Mouse (Mus musculus) G1E-ER4 (cell line): Measurements from ENCODE around the gene Hoxc12. TPM values are rescaled to one million over a fixed set of nuclear protein-coding genes. Genes with fewer than 3 reads are reported as not detected.

Experiments
- GATA1 ChIP-seq: IDR thresholded peaks from one replicate; pipeline ENCODE4 v1.8.0; 2012; ENCODE audit warnings: low read length, inconsistent platforms
- polyA plus RNA-seq: library from polyadenylated mRNA; stranded (reverse); fragments of >175 nt; gene quantifications from 2 replicates; pipeline ENCODE4 v1.2.3, GENCODE M21; 2012

Gene Hoxc12
- polyA plus RNA-seq: not detected in 2 replicates

- TF ChIP-seq GATA1: no peak
Observed at GRCm38 (mm10) chr15:102936279-102936972, at the start of gene Hoxc12. Gene Hoxc12, plus strand, starts transcription at chr15:102936757.

GRCm38 (mm10) chr15:102895115-102895514, 41.4 kb upstream of the Hoxc12 start:
- no peak for TF ChIP-seq GATA1

- no peak for TF ChIP-seq GATA1
Observed at GRCm38 (mm10) chr15:102904946-102905345, 31.6 kb upstream of the Hoxc12 start.

- no peak for TF ChIP-seq GATA1
Observed at GRCm38 (mm10) chr15:102909536-102909935, 27.0 kb upstream of the Hoxc12 start.

DNA sequence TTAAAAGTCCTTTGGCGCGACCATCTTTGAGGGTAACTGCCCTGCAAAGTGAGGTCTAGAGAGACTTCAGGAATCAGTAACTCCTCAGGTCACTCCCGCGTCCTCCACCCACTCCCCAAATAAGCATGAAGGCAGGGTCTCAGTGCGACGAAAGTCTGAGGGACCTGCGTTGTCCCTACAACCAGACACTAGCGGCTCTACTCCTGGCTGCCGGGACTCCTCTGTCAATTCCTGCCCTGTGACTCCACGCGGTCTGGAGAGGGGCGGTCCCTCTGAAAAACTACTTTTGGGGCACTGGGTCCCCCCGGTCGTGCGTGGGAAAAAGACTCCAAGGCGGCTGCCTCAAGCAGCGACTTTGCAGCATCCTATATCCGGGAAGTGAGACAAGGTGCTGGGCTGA, 26.5 kb upstream of the Hoxc12 start:
- TF ChIP-seq GATA1: no peak

DNA sequence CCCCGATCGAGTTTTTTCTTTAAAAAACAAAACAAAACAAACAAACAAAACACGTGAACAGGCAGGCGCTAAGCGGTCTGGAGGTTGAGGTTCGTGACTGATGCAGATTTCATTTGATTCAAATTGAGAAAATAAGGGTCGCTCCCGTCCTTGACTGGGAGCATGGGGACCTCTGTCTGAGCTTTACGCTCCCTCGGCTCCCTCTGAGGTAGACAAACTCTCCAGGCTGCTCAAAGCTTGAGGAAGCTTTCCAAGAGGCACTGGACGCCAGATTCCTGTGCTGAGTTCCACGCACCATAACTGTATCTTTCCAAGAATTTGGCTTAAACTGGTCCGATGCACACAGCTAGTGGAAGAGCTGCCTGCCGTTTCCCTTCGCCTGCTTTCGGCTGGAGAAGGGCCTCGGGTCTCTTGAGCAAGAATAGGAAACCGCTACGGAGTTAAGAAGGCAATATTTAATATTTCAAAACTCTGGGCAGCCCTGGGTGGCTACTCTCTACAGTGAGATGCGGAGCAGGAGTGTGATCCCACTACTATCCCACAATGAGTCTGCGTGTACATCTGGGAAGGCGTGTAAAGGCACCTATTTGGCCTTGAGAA, 26.0 kb upstream of the Hoxc12 start:
- TF ChIP-seq GATA1: no peak

GRCm38 (mm10) chr15:102913038-102913585, 23.4 kb upstream of the Hoxc12 start:
- TF ChIP-seq GATA1: no peak

DNA sequence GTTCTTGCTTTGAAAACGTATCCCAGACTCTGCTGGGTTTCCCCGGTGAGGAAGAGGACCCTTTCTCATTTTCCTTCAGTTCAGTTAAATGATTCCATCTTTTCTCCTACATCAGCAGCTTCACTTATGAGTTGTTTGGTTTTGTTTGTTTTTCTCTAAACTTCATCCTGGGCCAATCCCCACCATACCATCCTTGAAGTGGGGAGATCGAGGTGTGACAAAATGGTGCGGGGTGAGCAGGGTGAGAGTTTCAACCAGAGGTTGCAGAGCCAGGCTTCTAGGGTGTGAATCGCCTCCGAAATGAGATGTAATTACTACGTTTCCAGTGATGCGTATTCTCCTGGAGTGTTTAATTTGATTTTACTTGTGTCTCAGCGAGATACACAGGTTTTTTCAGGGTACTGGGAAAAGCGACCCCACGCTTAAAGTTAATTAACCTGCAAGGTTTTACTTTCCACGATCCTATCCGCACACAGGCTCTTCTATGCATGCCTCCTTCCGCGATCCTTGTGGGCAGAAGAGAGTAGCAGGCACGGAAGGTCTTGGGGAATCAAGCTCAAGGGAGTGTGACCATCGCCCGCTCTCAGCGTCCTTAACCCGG, 18.5 kb upstream of the Hoxc12 start:
- TF ChIP-seq GATA1: no peak

DNA sequence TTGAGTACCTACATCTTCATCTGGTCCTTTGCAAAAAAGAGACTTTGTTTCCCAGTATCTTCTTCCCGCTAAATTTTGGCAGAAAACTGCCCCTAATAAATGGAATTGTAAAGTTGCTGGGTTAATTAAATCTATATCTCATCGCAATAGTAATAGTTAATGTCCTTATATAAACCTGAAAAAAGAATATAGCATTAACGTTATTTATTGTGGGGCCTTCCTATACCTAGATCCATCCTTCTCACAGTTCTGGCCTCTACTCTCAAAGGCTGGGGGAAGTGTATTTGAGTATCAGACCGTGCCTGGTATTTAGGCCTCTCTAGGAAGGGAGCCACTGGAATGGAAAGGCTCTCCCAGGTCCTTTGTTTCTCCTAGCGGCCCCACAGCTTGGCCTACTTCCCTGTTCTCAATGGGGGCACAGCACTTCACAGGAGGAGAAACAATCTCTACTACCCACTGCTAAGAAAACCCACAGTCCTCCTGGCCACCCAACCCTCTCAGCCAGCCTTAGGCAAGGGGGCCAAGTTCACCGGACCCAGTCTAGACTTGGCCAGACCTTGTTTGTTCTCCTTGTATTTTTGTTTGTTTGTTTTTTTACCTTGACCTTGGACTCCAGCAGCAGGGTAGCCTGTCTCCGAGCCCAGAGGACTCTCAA, 17.8 kb upstream of the Hoxc12 start:
- TF ChIP-seq GATA1: no peak

DNA sequence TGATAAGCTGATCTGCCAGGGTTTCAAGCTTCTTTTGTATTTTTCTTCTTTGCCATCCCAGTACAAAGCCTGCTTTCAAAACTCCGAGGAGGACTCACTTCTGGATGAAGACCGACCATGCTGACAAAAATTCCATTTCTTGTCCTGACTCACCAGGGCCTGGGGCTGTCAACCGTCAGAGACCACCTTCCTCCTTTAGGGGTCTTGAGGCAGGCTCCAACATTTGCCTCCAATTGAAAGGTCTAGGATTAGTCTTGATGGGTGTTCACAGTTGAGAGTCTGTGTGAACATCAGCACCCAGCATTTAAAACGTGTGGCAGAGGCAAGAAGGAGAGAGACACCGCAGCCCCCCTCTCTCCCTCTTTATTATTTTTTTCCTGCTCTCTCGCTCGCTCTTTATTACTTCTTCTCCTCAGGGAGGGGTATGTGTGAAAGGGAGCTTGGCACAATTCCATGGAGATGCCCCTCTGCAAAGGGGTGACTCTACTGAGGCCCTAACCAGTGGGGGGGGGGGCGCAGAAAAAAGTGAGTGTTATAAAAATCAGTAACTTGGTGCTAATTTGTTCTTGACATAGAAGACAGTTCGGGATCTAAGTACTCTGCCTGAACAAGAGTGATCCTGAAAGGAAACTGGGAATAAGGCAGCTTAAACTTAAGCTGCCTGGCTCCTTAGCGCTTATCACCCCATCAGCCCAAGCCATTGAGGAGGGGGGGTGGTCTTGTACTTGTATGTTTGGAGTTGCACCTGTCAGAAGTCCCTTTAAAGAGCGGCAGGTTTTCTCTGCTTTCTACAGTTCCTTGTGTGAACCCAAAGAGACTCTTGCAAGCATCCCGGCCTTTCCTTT, 17.0 kb upstream of the Hoxc12 start:
- TF ChIP-seq GATA1: no peak

DNA sequence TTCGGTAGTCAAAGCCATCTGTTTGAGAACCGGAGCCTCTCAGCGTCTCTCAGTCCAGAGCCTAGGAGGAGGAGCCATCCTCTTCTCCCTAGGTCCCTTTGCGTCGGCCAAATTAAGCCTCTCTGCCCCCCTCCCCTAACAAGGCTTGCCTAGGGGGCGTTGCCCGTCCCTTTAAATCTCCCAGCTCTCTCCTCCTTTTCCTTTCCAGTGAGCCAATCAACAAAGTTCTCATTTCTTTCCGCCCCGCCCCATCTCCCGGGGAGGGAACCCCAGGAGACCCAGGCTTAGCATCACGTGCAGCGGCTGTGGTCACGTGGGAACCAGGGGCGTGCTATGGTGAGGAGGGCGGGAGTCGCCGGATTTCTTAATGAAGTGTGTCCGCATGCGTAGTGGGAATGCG, 15.9 kb upstream of the Hoxc12 start:
- TF ChIP-seq GATA1: no peak

DNA sequence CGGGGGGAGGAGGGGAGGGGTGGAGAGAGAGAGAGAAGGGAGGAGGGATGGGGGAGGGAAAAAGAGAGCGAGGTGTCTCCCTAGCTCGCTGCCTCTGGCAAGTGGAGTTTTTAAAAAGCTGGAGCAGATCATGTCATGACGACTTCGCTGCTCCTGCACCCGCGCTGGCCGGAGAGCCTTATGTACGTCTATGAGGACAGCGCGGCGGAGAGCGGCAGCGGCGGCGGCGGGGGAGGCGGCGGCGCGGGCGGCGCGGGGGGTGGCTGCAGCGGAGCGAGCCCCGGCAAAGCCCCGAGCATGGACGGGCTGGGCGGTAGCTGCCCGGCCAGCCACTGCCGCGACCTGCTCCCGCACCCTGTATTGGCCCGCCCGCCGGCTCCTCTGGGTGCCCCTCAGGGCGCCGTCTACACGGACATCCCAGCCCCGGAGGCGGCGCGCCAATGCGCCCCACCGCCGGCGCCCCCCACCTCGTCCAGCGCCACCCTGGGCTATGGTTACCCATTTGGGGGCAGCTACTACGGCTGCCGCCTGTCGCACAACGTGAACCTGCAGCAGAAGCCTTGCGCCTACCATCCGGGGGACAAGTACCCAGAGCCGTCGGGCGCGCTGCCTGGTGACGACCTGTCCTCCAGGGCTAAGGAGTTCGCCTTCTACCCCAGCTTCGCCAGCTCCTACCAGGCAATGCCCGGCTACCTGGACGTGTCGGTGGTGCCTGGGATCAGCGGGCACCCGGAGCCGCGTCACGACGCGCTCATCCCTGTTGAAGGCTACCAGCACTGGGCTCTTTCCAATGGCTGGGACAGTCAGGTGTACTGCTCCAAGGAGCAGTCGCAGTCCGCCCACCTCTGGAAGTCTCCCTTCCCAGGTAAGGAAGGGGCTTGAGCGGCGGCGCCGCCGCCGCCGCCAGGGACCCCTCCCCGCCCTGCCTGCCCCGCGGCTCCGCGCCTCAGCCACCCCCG, 15.2 kb upstream of the Hoxc12 start, which contains the start of gene Hoxc13:
TSS of gene Hoxc13 (plus strand) at position 51 of the 959 bp plus-strand sequence.
- TF ChIP-seq GATA1: no peak

GRCm38 (mm10) chr15:102922012-102922362, 14.6 kb upstream of the Hoxc12 start:
- TF ChIP-seq GATA1: no peak
